Mouse (Mus musculus) fibroblast of lung, adult 2 months (primary cell): ENCODE results near the gene Hint1.

Experiments
- DNase-seq: peaks from one replicate; pipeline ENCODE4 v3.0.0-alpha.2; 2011; ENCODE audit warnings: low read depth

The Hint1 gene

DNA sequence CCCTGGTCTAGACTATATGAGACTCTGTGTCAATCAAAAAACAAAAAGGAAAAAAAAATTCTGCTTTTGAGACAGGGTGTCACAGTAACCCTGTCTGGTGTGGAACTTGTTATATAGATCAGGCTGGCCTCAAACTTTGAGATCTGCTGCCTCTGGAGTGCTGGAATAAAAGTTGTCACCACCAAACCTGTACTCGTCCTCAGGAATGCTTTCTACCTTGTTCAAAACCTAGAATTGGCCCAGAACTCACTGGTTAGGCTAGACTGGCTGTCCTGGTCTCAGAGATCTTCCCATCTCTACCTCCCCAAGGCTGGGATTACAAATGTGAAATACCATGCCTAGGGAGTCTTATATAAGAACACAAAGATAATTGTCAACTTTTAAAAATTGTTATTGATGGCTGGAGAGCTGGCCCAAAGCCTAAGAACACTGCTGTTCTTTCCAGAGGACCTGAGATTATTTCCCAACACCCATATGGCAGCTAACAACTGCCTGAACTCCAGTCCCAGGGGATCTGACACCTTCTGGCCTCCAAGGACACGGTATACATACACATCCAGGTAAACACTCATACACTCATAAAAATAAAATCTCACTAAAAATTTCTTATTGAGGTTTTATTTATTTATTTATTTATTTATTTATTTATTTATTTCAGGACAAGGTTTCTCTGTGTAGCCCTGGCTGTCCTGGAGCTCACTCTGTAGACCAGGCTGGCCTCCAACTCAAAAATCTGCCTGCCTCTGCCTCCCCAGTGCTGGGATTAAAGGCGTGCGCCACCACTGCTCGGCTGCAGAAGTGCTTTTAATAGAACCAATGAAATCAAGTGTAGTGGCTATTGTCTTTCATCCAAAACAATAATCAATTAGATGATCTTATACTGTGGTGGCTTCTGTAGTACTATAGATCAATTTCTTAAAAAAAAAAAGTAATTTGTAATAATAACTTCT lies 4.4 kb upstream of the Hint1 start:
- DNase-seq = no peak

DNA sequence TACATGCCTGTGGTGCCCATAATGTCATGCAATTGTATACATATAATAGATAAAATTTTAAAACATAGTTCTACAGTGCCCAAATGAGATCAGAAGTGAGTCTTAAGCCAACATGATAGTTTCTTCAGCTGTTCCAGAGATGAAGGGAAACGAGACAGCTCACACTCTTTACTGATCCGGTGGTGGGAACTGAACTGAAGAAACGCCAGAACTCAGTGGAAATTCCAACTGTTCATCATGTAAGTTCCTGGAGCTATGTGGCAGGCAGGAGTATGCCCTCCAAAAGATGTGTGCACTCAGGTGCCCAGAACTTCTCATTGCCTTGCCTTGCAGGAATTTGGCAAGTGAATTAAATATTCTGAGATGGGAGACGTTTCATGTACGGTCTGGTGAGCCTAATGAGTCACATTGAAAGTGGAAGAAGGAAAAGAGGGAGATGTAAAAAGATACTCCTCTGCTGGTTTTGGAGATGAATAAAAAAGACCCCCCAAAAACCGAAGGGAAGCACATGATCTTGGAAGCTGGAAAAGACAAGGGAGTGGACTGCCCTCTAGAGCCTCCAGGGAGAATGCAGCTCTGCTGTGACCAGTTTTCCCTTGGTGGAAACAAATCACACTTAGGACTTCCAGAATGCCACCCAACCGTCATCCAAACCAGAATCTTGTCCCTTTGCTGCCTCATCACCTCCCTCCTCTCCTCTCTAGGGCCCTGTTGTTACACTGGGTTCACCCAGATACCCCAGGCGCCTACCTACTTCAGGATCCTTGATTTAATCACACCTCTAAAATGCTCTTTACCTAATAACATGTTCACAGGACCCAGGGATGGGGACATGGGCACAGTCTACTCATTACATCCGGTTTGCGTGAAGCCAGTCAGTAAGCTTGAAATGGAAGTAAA lies 3.3 kb upstream of the Hint1 start:
- no peak for DNase-seq

DNA sequence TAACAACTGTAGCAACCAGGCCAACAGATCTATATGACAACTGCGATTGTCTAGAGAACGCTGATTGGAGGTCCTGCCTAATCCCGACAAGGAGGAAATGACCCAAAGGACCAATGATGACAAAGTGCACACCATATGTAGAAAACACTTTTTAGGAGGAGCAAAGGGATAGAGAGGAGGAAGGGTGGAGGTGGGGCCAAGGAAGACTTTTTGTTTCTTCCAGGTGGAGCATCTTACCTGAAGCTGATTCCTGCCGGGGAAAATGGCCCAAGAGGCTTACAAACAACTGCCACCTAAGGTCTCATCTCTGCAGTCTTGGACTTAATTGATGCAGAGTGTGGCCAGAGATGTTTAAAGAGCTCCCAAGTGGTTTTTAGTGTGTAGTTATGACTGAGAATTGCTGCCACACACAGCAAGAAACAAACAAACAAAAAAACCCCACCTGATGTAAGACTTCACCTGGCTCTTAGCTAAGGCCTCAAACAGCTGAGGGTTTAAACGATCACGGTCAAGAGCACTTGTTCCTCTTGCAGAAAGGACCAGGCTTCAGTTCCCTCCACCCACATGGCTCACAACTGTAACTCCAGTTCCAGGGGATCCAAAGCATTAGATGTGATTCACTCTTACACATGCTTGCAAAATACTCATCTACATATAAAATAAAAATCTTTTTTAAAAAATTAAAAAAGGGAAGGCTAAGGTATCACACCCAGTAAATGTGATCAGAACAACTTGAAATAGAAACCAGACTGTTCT lies 675 bp upstream of the Hint1 start:
- no peak for DNase-seq

DNA sequence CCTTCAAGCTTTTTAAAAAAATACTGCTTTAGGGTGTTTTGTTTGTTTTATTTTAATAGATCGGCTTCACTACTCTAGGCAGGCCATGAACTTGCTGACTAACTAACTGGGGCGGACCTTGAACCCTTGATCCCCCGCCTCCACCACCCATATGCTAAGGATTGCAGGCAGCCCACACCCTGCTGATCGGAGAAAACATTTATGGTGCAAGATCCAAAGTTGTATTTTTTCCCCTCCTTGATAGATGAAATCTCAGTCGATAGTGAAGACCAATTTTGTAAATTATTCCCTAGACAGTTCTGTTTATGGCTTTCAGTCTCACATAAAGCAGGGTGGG lies 834 bp downstream of the Hint1 start:
- DNase-seq = no peak

DNA sequence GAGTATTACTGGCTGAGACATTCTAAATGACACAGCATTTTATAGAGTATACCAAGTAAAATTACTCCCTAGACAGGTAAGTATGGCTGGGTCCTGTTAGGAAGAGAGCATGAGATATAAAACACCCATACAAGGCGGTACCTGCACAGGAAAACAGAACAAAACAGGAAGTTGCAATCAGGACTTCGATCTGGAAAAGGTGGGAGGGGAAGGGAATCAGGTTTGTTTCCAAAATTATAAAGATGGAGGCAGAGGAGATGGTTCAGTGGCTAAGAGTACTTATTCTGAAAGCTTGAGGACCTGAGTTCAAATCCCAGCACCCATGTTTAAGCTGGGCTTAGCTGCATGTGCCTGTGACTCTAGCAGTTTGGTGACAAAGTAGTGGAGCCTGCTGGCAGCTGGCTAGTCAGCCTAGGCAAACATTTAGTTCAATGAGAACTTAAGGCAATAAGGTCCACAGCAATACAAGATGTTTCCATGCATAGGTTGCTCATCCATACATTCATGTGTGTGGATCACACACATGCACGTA lies 1.8 kb downstream of the Hint1 start:
- DNase-seq = no peak

DNA sequence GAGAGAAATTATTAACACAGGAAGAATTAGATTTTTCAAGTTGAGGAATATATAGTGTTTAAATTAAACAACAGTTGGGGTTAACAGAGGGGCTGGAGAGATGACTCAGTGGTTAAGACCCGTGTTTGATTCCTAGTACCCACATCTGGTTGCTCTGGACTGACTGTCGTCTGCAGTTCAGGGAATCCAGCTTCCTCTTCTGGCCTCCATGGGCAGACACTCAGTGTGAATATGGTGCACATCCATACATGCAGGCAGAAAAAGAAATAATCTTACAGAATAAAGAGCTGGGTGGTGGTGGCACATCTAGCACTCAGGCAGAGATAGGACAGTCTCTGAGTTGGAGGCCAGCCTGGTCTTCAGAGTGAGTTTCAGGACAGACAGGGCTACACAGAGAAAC lies 2.3 kb downstream of the Hint1 start:
- no peak for DNase-seq

DNA sequence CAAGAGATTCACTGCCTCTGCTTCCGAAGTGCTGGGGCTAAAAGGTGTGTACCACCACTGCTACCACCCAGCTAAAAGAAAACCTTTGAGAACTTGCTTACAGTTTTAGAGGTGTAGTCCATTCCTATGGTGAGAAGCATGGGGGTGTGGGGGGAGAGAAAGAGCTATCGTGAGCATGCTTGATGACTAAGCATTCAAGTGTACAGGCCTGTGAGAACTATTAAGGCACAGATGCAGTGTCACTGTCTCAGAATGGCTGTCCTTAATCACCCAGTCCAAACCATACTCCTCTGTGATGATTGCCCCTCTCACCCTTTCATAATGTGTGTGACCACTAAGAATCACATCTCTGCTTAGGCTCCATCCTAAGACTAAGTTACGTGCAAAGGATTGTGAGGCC lies 3.1 kb downstream of the Hint1 start:
- DNase-seq = no peak

DNA sequence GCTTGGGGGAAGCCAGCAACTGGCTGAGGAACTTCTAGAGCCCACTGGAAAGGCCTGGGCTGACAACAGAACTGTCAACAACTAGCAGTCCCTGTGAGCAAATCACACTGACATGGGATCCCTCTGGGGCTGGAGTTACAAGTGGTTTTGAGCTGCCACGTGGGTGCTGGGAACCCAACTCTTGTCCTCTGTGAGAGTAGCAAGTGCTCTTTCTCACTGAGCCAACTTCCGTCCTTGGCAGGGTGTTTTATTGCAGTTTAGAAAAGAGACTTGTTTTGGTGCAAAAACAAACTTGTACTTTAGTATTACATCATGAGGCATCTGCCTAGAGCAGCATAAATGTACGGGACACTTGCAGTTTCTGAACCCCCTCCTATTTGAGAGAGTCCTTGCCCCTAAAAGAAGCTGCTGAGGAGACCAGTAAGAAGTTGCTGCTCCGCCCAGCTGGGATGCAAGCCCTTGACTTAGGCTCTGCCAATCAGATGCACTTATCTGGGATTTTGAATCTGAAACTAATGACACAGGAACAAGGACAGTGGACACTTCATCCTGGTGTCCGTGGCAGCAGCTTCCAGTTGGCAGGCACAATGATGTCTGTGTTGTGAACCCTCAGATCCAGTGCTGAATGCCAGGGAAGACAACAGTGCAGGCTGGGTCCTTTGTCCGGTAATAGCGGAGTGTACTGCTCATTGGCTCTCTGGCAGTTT lies 5.8 kb downstream of the Hint1 start:
- no peak for DNase-seq

DNA sequence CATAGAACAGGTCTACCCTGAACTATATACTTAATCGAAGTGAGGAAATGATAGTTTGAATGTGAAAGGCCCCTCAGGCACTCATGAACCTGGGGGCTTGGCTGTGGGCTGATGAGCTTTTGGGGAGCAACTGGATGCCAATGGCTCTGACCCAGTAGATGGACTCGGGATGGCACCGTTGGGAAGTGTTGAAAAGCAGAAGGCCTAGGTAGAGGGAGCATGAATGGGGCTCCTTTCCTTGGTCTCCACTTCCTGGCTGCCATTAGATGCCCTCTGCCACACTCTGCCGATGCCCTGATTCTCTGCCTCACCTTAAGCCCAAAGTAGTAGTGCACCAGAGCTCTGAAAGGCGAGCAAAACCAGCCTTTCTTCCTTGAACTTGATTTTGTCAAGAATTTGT lies 9.8 kb downstream of the Hint1 start:
- DNase-seq = no peak

DNA sequence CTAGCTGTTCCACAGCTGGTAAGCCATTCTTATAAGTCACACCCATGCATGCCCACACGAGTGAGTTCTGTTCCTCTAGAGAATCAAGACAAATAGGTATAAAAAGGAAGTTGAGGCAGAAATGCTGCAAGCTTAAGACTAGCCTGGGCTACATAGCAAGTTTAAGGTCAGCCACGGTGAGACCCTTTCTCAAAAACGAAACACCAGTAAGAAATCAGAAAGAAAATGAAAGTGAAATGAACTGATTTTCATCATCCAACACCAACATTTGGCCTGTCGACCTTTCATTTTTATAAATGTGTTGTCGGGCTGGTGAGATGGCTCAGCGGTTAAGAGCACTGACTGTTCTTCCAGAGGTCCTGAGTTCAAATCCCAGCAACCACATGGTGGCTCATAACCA lies 12.7 kb downstream of the Hint1 start:
- no peak for DNase-seq

DNA sequence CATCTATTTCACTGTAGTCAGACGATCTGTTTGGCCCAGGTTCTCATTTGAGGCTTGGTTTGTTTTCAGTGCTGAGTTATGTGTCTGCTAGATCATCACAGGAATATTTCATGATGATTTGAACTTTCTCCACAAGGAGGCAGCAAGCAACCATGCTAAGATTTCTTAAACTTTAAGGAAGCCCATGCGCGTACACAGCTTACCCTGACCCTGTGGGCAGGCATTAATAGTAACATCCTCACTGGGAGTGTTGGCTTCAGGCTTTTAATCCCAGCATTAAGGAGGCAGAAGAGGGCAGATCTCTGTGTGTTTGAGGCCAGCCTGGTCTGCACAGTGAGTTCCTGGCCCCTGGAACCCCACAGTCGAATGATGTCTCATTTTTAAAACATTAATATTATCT lies 13.3 kb downstream of the Hint1 start:
- no peak for DNase-seq

DNA sequence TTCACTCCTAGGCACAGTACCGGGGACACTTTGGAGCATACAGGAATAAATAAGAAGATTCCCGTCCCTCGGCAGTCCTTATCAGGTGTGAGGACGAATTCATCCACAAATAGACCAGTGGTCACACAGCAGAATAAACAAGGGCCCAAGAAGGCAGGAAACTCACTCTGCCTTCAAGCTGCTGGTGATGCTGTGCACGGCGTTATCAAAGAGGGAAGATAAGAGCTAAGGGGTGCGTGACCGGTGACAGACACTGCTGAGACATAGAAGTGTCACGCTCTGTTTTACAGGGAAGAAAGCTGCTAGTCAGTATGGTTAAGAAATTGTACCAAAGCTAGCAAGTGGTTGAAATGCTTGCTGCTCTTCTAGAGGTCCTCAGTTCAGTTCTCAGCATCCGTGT lies 13.7 kb downstream of the Hint1 start:
- DNase-seq = no peak

DNA sequence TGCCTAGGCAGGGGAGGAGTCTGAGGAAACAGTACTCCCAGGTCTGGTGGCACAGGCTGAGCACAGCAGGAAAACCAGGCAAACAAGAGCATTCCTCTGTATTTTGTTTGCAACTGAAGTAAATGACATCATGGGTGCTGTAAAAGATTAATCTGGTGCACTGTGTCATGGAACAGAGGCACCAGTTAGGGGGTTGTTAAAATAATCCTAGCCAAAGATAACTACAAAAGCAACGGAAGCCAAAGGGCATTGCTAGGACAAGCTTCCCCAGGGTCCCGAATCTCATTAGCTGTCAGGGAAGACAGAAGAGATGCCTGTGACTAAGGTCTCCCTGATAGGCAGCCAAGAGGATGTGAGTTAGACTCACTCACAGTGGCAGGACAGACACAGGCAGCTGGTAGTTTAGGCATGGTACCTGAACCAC lies 14.9 kb downstream of the Hint1 start:
- peak; percentile 75 for DNase-seq

DNA sequence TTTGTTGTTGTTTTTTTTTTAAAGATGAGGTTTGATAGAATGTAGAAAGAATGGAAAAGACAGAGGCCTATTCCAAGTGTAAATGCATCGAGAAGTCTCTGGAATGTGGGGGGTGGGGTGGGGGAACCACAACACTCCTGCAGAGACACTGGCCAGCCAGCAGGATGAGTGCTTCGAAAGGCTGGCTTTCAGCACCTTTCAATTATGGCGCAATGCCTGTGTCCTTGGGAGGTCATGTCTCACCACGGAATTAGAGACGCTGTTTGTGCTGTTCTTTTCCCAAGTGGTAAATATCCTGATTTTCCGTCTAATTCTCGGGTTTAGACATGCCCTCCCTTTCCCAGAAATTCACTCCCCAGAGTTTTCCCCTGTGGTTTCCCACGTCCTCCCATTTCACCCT lies 16.5 kb downstream of the Hint1 start:
- DNase-seq = peak; percentile 98

DNA sequence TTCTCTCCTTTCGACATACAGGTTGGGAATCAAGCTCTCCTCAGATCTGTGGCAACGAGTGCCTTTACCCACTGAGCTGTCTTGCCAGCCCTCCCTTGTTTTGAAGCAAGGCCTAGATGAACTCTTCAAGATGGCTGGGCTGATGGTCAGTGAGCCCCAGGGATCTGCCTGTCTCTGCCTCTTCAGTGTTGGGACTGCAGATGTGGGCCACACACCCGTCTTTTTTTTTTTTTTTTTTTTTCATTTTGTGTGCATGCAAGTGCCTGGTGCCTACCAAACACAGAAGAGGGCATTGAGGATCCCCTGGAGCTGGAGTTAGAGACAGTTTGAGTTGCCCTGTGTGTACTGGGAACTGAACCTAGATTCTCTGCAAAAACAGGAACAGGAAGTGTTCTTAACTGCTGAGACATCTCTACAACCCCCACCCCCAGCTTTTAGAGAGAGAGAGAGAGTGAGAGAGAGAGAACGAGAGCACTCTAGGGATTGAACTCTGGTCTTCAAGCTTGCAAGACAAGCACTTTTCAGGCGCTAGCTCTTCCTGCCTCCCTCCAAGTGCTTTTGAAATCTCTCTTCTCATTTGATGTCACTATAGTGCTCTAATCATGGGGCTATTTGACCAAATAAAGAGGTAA lies 18.1 kb downstream of the Hint1 start:
- no peak for DNase-seq

DNA sequence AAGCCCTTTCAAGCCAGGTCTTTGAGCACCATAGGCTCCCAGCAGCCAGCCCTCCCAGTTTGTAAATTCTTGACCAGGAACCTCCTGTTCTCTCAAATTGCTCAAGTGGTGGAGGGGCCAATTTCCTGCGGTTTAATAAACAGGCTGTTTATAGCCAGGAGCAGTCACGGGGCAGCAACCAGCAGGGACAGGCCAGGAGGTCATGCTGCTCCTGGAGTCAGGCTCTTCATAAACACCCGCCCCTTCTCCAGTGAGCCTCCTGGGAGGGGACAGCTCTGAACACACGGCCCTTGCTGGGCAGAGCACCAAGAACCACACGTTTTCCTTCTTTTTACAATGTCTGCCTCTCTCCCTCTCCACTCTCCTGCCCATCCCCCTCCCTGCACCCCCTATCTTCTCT lies 18.8 kb downstream of the Hint1 start:
- DNase-seq = peak; percentile 87

DNA sequence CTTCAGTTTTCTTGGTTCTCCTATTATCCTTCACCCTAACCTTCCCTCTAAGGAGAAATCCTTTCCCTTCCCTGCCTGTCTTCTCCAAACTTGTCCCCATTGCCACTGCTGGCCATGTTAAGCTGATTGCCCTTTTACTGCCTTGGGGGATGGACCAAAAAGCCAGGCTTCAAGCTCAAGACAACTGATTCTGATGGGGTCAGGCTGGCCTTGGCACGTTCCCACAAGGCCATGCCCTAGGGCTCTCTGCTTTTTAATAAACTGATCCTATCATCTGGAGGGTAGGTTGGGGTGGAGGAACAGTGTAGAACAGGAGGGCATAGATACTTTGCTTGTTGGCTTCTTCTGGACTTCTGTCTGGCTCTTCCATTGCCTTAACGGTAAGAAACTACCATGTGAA lies 19.2 kb downstream of the Hint1 start:
- no peak for DNase-seq

DNA sequence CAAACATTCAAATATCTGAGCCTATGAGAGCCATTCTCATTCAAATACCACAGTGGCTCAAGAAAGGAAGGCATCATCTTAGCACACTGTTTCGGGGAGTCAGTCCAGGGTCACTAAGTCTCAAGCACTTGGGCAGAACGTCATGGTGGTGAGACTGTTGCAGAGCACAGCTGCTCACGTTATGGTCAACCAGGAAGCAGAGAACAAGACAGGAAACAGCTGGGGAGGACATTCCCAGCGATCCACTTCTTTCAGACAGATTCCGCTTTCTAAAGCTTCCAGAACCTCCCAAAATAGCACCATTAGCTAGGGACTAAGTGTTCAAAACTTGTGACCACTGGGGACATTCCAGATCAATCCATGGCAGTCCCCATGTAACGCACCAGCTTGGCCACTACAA lies 21.7 kb downstream of the Hint1 start:
- DNase-seq = no peak

DNA sequence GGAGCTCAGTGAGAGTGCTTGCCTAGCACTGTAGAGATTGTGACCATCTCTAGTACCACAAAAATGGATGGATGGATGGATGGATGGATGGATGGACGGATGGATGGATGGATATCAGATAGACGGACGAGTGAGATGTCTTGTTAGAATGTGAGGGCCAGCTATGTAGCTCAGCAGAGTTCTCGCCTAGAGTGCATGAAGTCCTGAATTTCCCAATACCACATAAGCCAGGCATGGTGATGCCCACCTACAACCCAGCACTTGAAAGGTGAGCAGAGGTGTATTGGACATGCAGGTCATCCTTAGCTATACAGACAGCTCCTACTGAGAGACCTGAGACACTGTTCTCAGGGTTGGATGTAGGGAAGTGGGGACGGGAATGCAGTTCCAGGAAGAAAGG lies 25.2 kb downstream of the Hint1 start:
- DNase-seq = no peak

DNA sequence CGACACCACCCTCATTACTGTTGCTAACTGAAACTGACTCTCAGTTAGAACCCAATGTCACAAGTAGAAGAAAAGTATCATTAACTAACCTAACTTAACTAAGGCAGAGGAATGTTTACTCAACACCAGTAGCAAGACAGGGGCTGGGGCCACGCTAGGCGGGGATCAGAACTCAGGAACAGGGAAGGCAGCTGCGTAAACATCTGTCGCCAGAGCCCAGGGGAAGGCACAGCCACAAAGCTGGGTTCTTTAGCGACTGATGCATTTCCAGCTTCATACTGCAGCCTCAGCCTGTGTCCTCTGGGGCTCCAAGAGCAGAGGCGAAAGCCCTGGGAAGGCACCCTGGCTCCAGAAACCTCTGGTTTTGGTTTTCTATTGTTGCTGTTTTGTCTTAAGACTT lies 25.9 kb downstream of the Hint1 start:
- no peak for DNase-seq

DNA sequence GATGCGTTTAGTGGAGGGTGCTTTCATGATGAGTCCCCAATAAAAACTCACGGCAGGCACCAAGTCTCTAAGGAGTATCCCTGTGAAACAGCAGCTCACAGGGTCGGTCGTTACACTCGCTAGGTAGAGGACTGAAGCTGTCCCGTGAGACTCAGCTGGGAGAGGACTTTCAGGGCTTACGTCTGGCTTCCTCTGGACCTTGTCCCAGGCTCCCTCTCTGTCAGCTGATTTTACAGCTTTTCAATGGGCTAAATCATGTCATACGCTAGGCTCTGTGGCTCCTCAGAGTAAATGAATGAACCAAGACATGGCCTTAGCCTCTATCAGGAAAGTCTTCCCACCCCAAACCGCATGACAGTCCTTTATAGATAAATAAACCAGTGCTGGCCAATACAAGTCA lies 28.4 kb downstream of the Hint1 start:
- no peak for DNase-seq
